Mouse (Mus musculus): ENCODE results near the gene Pkdcc. TPM values are rescaled to one million over a fixed set of nuclear protein-coding genes. Genes with fewer than 3 reads are reported as not detected.
A peak's percentile ranks its signal among the peaks of the same experiment; 100 is the strongest.

Pkdcc gene
- polyA plus RNA-seq, 1 experiment = 42.6 TPM

DNA sequence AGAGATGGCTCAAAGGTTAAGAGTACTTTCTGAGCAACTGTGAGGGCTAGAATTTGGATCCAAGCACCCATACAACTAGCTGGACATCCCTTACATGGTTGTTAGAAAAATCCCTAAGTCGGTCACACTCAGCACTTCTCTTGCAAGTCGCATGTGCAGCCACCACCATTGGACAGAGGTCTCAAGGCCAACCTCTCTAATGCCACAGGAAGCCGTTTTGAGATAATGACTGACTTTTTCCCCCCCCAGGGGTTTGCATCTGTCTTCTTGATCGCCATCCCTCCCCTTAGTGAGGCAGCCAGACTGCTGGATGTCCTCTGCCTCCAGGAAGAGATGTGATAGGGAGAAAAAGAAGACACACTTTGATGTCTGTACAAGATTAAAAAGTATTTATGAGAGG, 32.1 kb downstream of the Pkdcc start:
- Histone ChIP-seq H3K4me1 (ENCODE audit: control insufficient read depth, insufficient read depth, low read length) (no peaks in the 10 kb centered on the region), H3K27me3 (replicated peaks; ENCODE audit: control insufficient read depth, insufficient read depth, low read length) (no peaks in the 10 kb centered on the region), H3K27ac (ENCODE audit: insufficient read depth, low read depth, low read length) (no peak overlapping the region), H3K36me3 (ENCODE audit: control insufficient read depth, insufficient read depth, low read length) (no peaks in the 10 kb centered on the region), H3K4me3 (ENCODE audit: insufficient read depth, low read depth, low read length) (no peak overlapping the region)
- no peak for DNase-seq
- TF ChIP-seq POLR2A (IDR thresholded peaks at IDR 0.05; ENCODE audit: low read depth, low read length) (no peak), CTCF (conservative IDR thresholded peaks at IDR 0.05; ENCODE audit: insufficient read depth, insufficient read length, low read depth, low read length) (no peak)
- WGBS = 64% methylated on average over 4 of the region's 4 CpGs

DNA sequence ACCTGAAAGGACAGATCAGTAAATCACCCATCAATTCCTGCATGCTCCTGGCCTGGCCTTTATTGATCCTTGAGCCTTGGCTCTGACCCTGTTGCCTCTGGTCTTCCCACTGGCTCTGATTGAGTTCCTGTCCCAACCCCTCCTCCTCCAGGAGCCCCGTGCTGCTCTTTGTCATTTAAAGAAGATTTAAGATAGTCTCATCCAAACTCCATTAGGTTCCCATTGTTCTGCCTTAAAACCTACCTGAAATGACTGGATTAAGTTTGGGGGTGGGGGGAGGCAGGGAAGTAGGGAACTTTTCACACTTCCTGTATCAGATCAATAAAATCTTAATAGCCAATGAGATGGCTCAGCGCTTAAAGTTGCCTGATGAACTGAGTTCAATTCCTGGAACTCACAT, 33.4 kb downstream of the Pkdcc start:
- TF ChIP-seq CTCF (conservative IDR thresholded peaks at IDR 0.05; ENCODE audit: insufficient read depth, insufficient read length, low read depth, low read length) (no peak), POLR2A (IDR thresholded peaks at IDR 0.05; ENCODE audit: low read depth, low read length) (no peak)
- 66% methylated on average over 2 of the region's 2 CpGs for WGBS

DNA sequence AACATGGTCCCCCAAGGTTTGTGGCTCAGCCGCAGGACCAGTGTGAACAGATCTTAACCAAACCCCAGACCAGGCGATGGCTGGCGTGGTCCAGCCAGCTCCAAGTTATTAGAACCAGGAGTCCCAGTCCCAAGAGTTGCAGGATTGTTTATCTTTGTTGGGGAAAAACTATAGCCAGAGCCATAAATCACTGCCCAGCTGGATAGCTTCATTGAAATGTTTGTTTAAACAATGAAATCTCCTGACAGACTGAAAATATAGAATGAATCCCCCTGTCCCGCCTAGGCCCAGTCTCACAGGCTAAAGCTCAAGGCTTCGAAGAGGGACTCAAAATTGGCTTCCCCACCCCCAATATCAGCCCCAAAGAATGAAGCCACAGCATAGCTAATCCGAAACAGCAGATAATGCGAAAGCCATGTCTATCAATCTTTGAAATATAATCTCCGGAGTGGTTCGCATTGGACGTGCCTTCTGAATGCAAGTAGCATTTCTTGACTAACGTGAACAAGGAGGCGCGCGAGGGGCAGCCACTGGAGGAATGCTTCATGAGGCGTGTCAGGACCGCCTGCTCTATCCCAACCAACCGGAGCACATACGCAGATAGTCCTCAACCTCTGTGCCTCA, 35.9 kb downstream of the Pkdcc start:
- Histone ChIP-seq H3K4me1 (ENCODE audit: control insufficient read depth, insufficient read depth, low read length) (no peaks in the 10 kb centered on the region), H3K36me3 (ENCODE audit: control insufficient read depth, insufficient read depth, low read length) (no peaks in the 10 kb centered on the region), H3K27me3 (replicated peaks; ENCODE audit: control insufficient read depth, insufficient read depth, low read length) (no peaks in the 10 kb centered on the region), H3K27ac (ENCODE audit: insufficient read depth, low read depth, low read length) (no peak overlapping the region), H3K4me3 (ENCODE audit: insufficient read depth, low read depth, low read length) (no peak overlapping the region)
- TF ChIP-seq CTCF (conservative IDR thresholded peaks at IDR 0.05; ENCODE audit: insufficient read depth, insufficient read length, low read depth, low read length) (no peak), POLR2A (IDR thresholded peaks at IDR 0.05; ENCODE audit: low read depth, low read length) (no peak)
- no peak for DNase-seq
- WGBS = 76% methylated on average over 18 of the region's 18 CpGs

More for the DNA sequence above, 33.4 kb downstream of the Pkdcc start:
- Histone ChIP-seq H3K4me3 (ENCODE audit: insufficient read depth, low read depth, low read length) (no peak overlapping the region), H3K27ac (ENCODE audit: insufficient read depth, low read depth, low read length) (no peak overlapping the region), H3K27me3 (replicated peaks; ENCODE audit: control insufficient read depth, insufficient read depth, low read length) (no peaks in the 10 kb centered on the region), H3K4me1 (ENCODE audit: control insufficient read depth, insufficient read depth, low read length) (no peaks in the 10 kb centered on the region), H3K36me3 (ENCODE audit: control insufficient read depth, insufficient read depth, low read length) (no peaks in the 10 kb centered on the region)
- no peak for DNase-seq

DNA sequence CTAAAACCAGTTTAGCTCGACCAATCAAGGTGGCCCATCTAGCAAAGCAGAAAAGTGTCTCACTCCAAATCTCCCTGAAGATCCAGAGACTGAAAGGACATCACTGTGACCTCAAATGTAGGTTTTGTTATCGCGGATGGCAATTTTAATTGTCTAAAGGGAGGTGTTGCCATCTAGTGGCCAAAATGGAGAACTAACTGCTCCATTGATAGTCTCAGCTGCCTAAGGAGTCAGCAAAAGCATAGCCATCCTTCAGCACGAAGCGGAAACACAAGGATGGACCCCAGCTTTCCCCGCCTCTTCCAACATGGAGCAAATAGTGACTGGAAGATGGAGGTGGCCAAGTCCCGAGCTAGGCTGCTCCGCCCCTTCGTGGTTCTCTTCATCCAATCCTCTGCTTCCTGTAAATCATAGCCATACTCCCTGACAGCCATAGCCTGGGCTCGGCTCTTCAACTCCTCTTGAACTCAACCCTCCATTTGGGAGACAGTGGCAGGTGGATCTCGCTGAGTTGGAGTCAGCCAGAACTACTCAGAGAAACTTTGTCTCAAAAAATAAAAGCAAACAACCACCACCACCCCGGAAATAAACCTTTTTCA, 38.1 kb downstream of the Pkdcc start:
- no peaks in the 10 kb centered on the region for H3K4me1 ChIP-seq (ENCODE audit: control insufficient read depth, insufficient read depth, low read length)
- H3K27me3 ChIP-seq (replicated peaks; ENCODE audit: control insufficient read depth, insufficient read depth, low read length) = no peaks in the 10 kb centered on the region
- WGBS = 20% methylated on average over 12 of the region's 12 CpGs
- DNase-seq = peak; percentile 66
- TF ChIP-seq CTCF (conservative IDR thresholded peaks at IDR 0.05; ENCODE audit: insufficient read depth, insufficient read length, low read depth, low read length) = peak; percentile 55
- no peak for TF ChIP-seq POLR2A (IDR thresholded peaks at IDR 0.05; ENCODE audit: low read depth, low read length)
- H3K36me3 ChIP-seq (ENCODE audit: control insufficient read depth, insufficient read depth, low read length) = no peaks in the 10 kb centered on the region
- no peak overlapping the region for H3K27ac ChIP-seq (ENCODE audit: insufficient read depth, low read depth, low read length)
- H3K4me3 ChIP-seq (ENCODE audit: insufficient read depth, low read depth, low read length) = no peak overlapping the region

DNA sequence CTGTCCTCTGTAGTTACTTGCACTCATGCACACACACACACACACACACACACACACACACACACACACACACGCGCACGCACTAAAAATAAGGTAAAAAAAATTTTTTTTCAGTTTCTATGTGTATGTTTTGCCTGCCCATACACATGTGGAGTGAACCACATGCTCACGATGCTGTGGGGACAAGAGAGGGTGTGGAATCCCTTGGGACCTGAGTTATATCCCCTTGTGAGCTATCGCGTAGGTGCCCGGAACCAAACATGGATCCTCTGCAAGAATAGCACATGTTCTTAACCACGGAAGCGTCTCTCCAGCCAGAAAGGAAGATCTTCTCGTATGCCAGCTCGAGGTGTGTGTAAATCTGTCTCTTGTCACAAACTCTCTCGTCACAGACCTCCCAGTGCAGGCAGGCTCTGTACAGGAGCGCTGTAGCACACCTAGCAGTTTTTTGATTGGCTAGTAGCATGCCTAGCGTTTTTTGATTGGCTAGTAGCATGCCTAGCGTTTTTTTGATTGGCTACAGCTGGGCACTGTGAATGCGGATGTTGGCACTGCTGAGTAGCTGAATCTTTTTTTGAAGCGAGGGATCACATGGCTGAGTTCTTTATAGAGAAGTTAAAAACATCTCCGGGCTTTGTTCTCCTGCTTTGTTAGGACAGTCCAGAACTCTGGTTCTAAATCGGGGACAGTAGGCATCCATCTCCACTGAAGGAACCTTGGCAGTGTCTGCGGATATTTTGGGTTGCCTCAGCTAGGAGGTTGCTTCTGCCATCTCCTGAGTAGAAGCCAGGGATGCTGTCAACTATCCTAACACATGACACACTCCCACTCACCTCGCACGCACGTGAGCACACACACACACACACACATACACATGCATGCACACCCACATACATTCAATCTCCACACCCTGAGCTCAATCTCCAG, 52.4 kb downstream of the Pkdcc start:
- 35% methylated on average over 23 of the region's 23 CpGs for whole genome bisulfite sequencing
- H3K27me3 ChIP-seq (replicated peaks; ENCODE audit: control insufficient read depth, insufficient read depth, low read length) = no peaks in the 10 kb centered on the region
- H3K4me3 ChIP-seq (ENCODE audit: insufficient read depth, low read depth, low read length) = peak overlapping the region; percentile 25; the same call in 1 of the 2 replicates
- DNase-seq = peak; percentile 88
- no peak for TF ChIP-seq POLR2A (IDR thresholded peaks at IDR 0.05; ENCODE audit: low read depth, low read length)
- TF ChIP-seq CTCF (conservative IDR thresholded peaks at IDR 0.05; ENCODE audit: insufficient read depth, insufficient read length, low read depth, low read length) = no peak
- no peaks in the 10 kb centered on the region for H3K36me3 ChIP-seq (ENCODE audit: control insufficient read depth, insufficient read depth, low read length)
- no peaks in the 10 kb centered on the region for H3K4me1 ChIP-seq (ENCODE audit: control insufficient read depth, insufficient read depth, low read length)
- H3K27ac ChIP-seq (ENCODE audit: insufficient read depth, low read depth, low read length) = no peak overlapping the region

DNA sequence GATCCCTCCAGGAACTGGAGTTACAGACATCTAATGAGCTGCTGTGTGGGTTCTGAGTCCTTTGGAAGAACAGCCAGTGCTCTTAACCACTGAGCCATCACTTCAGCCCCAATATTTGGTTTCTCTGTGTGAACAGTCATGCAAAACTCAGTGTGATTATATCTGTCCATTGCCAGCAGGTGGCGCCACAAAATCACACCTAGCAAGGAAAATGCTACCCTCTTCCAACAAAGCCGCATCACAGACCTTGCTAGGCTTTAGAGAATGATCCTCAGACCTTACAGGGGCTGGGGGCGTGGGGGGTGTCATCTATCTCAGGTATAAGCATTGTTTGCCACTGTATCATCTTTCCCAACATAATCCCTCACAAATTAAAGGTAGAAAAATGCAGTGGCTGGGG, 56.4 kb downstream of the Pkdcc start:
- TF ChIP-seq POLR2A (IDR thresholded peaks at IDR 0.05; ENCODE audit: low read depth, low read length) = no peak
- peak; percentile 78 for TF ChIP-seq CTCF (conservative IDR thresholded peaks at IDR 0.05; ENCODE audit: insufficient read depth, insufficient read length, low read depth, low read length)
- H3K36me3 ChIP-seq (ENCODE audit: control insufficient read depth, insufficient read depth, low read length) = no peaks in the 10 kb centered on the region
- DNase-seq = peak; percentile 84
- H3K4me3 ChIP-seq (ENCODE audit: insufficient read depth, low read depth, low read length) = no peak overlapping the region
- no peak overlapping the region for H3K27ac ChIP-seq (ENCODE audit: insufficient read depth, low read depth, low read length)
- no peaks in the 10 kb centered on the region for H3K27me3 ChIP-seq (replicated peaks; ENCODE audit: control insufficient read depth, insufficient read depth, low read length)
- no peaks in the 10 kb centered on the region for H3K4me1 ChIP-seq (ENCODE audit: control insufficient read depth, insufficient read depth, low read length)
- WGBS = 1% methylated on average over 3 of the region's 3 CpGs

DNA sequence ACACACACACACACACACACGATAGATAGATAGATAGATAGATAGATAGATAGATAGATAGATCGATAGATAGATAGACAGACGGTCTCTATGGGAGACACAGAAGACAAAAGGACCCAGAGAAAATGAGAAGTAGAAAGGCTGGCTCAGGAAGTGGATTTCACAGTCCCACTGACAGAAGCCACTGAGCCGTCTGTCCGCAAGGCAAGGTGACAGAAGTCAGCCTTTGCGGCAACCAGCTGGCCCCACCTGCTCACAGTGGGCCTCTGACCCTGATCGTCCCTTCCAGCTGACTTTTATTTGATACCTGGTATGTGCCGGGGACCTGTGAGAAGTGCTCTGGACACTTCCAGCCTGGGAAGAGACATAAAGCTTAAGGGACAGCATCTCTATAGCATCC, 57.5 kb downstream of the Pkdcc start:
- no peak for TF ChIP-seq POLR2A (IDR thresholded peaks at IDR 0.05; ENCODE audit: low read depth, low read length)
- no peak for TF ChIP-seq CTCF (conservative IDR thresholded peaks at IDR 0.05; ENCODE audit: insufficient read depth, insufficient read length, low read depth, low read length)
- H3K4me3 ChIP-seq (ENCODE audit: insufficient read depth, low read depth, low read length) = no peak overlapping the region
- WGBS = 72% methylated on average over 8 of the region's 8 CpGs

More for the DNA sequence above, 57.5 kb downstream of the Pkdcc start:
- Histone ChIP-seq H3K36me3 (ENCODE audit: control insufficient read depth, insufficient read depth, low read length) (no peaks in the 10 kb centered on the region), H3K4me1 (ENCODE audit: control insufficient read depth, insufficient read depth, low read length) (no peaks in the 10 kb centered on the region), H3K27me3 (replicated peaks; ENCODE audit: control insufficient read depth, insufficient read depth, low read length) (no peaks in the 10 kb centered on the region), H3K27ac (ENCODE audit: insufficient read depth, low read depth, low read length) (no peak overlapping the region)
- DNase-seq = no peak
